Mouse (Mus musculus) thymus, postnatal 4 days (tissue): Measurements from ENCODE around the gene Mtmr10.

Experiments
- DNase-seq: peaks from one replicate; pipeline ENCODE4 v3.0.0; 2021

Mtmr10 gene

GRCm38 (mm10) chr7:64373147-64373829 is 85.8 kb downstream of the Mtmr10 start:
- DNase-seq, result no peak

GRCm38 (mm10) chr7:64373830-64374562 is 86.5 kb downstream of the Mtmr10 start, which contains the start of gene Fan1:
Fan1 (minus strand) TSS chr7:64374095.
- DNase-seq, result peak; percentile 87
